Mouse (Mus musculus): ENCODE data around the gene Fnip2. TPM values are rescaled to one million over a fixed set of nuclear protein-coding genes. Genes with fewer than 3 reads are reported as not detected.

Gene Fnip2
- 71.3 and 81.8 TPM in 2 replicates for total RNA-seq (2014; fragmentation: Nextera tagmentation)
- total RNA-seq (2017), result 54.5 and 57.6 TPM in 2 replicates
- polyA plus RNA-seq (2012), result 3.2 and 3.5 TPM in 2 replicates

GRCm38 (mm10) chr3:79567703-79568362 lies at the start of gene Fnip2:
Fnip2 (minus strand) TSS chr3:79567796.
- peak; percentile 84 for ATAC-seq (ENCODE audit: extremely low read depth, insufficient number of reproducible peaks, low FRiP score, poor library complexity, severe bottlenecking)
- Histone ChIP-seq H3K4me1 (ENCODE audit: insufficient read depth, low read depth, low read length) (peaks cover 68% of the 10 kb centered on the region), H3K27me3 (ENCODE audit: insufficient read depth, low read length) (no peaks in the 10 kb centered on the region), H3K36me3 (replicated peaks) (peaks cover 25% of the 10 kb centered on the region), H3K4me3 (ENCODE audit: low read depth, low read length) (peak within 1 kb of the TSS; percentile 91), H3K9me3 (replicated peaks) (no peaks in the 10 kb centered on the region)
- peak; percentile 92 for DNase-seq (ENCODE audit: low spot score)
- TF ChIP-seq GATA2 (IDR thresholded peaks at IDR 0.05; ENCODE audit: borderline replicate concordance, low read depth, low read length), result no peak
- TF ChIP-seq CTCF (IDR thresholded peaks at IDR 0.05; ENCODE audit: low read depth, low read length), result no peak
- no peak for TF ChIP-seq TAL1 (conservative IDR thresholded peaks at IDR 0.05; ENCODE audit: low read depth, low read length)
- TF ChIP-seq POLR2AphosphoS5 (IDR thresholded peaks at IDR 0.05; ENCODE audit: insufficient replicate concordance, low read depth, low read length), result no peak
- TF ChIP-seq GATA1 (IDR thresholded peaks at IDR 0.05; ENCODE audit: borderline replicate concordance, low read length), result no peak

- no peak for TF ChIP-seq CTCF (IDR thresholded peaks at IDR 0.05; ENCODE audit: low read depth, low read length)
- Histone ChIP-seq H3K4me3 (ENCODE audit: low read depth, low read length) (no peak overlapping the region), H3K9me3 (replicated peaks) (no peaks in the 10 kb centered on the region), H3K36me3 (replicated peaks) (peaks cover 65% of the 10 kb centered on the region), H3K4me1 (ENCODE audit: insufficient read depth, low read depth, low read length) (no peaks in the 10 kb centered on the region), H3K27me3 (ENCODE audit: insufficient read depth, low read length) (no peaks in the 10 kb centered on the region)
- DNase-seq (ENCODE audit: low spot score) (no peak), ATAC-seq (ENCODE audit: extremely low read depth, insufficient number of reproducible peaks, low FRiP score, poor library complexity, severe bottlenecking) (no peak)
These were observed 42.3 kb upstream of the Fnip2 start for GRCm38 (mm10) chr3:79609886-79610285.

- no peak for DNase-seq (ENCODE audit: low spot score)
- H3K27me3 ChIP-seq (ENCODE audit: insufficient read depth, low read length), result no peaks in the 10 kb centered on the region
- no peak for ATAC-seq (ENCODE audit: extremely low read depth, insufficient number of reproducible peaks, low FRiP score, poor library complexity, severe bottlenecking)
- TF ChIP-seq CTCF (IDR thresholded peaks at IDR 0.05; ENCODE audit: low read depth, low read length) (no peak), TAL1 (conservative IDR thresholded peaks at IDR 0.05; ENCODE audit: low read depth, low read length) (no peak), GATA2 (IDR thresholded peaks at IDR 0.05; ENCODE audit: borderline replicate concordance, low read depth, low read length) (no peak), GATA1 (IDR thresholded peaks at IDR 0.05; ENCODE audit: borderline replicate concordance, low read length) (no peak), POLR2AphosphoS5 (IDR thresholded peaks at IDR 0.05; ENCODE audit: insufficient replicate concordance, low read depth, low read length) (no peak)
- H3K4me3 ChIP-seq (ENCODE audit: low read depth, low read length), result no peak overlapping the region
- H3K9me3 ChIP-seq (replicated peaks), result no peaks in the 10 kb centered on the region
- H3K4me1 ChIP-seq (ENCODE audit: insufficient read depth, low read depth, low read length), result peaks cover 51% of the 10 kb centered on the region
- peaks cover 71% of the 10 kb centered on the region for H3K36me3 ChIP-seq (replicated peaks)
These were observed 27.9 kb upstream of the Fnip2 start for GRCm38 (mm10) chr3:79595468-79595867.

GRCm38 (mm10) chr3:79591793-79592471 lies 24.3 kb upstream of the Fnip2 start:
- Histone ChIP-seq H3K4me1 (ENCODE audit: insufficient read depth, low read depth, low read length) (peaks cover 45% of the 10 kb centered on the region), H3K9me3 (replicated peaks) (no peaks in the 10 kb centered on the region), H3K4me3 (ENCODE audit: low read depth, low read length) (peak overlapping the region; percentile 91), H3K36me3 (replicated peaks) (peaks cover 40% of the 10 kb centered on the region), H3K27me3 (ENCODE audit: insufficient read depth, low read length) (no peaks in the 10 kb centered on the region)
- DNase-seq (ENCODE audit: low spot score) (no peak), ATAC-seq (ENCODE audit: extremely low read depth, insufficient number of reproducible peaks, low FRiP score, poor library complexity, severe bottlenecking) (no peak)
- TF ChIP-seq GATA2 (IDR thresholded peaks at IDR 0.05; ENCODE audit: borderline replicate concordance, low read depth, low read length) (no peak), POLR2AphosphoS5 (IDR thresholded peaks at IDR 0.05; ENCODE audit: insufficient replicate concordance, low read depth, low read length) (no peak), GATA1 (IDR thresholded peaks at IDR 0.05; ENCODE audit: borderline replicate concordance, low read length) (no peak), TAL1 (conservative IDR thresholded peaks at IDR 0.05; ENCODE audit: low read depth, low read length) (no peak), CTCF (IDR thresholded peaks at IDR 0.05; ENCODE audit: low read depth, low read length) (no peak)

- DNase-seq (ENCODE audit: low spot score), result peak; percentile 66
- Histone ChIP-seq H3K36me3 (replicated peaks) (peaks cover 32% of the 10 kb centered on the region), H3K9me3 (replicated peaks) (no peaks in the 10 kb centered on the region), H3K27me3 (ENCODE audit: insufficient read depth, low read length) (no peaks in the 10 kb centered on the region), H3K4me1 (ENCODE audit: insufficient read depth, low read depth, low read length) (peaks cover 43% of the 10 kb centered on the region), H3K4me3 (ENCODE audit: low read depth, low read length) (peak within 1 kb of the TSS; percentile 91)
- TF ChIP-seq CTCF (IDR thresholded peaks at IDR 0.05; ENCODE audit: low read depth, low read length) (no peak), GATA1 (IDR thresholded peaks at IDR 0.05; ENCODE audit: borderline replicate concordance, low read length) (no peak), GATA2 (IDR thresholded peaks at IDR 0.05; ENCODE audit: borderline replicate concordance, low read depth, low read length) (no peak), TAL1 (conservative IDR thresholded peaks at IDR 0.05; ENCODE audit: low read depth, low read length) (no peak), POLR2AphosphoS5 (IDR thresholded peaks at IDR 0.05; ENCODE audit: insufficient replicate concordance, low read depth, low read length) (no peak)
- peak; percentile 92 for ATAC-seq (ENCODE audit: extremely low read depth, insufficient number of reproducible peaks, low FRiP score, poor library complexity, severe bottlenecking)
These were observed 23.5 kb upstream of the Fnip2 start, which contains the start of gene Ppid for GRCm38 (mm10) chr3:79590863-79591792. Ppid (plus strand) TSS chr3:79591342.

- Histone ChIP-seq H3K36me3 (replicated peaks) (peaks cover 18% of the 10 kb centered on the region), H3K9me3 (replicated peaks) (no peaks in the 10 kb centered on the region), H3K4me3 (ENCODE audit: low read depth, low read length) (no peak overlapping the region), H3K27me3 (ENCODE audit: insufficient read depth, low read length) (no peaks in the 10 kb centered on the region), H3K4me1 (ENCODE audit: insufficient read depth, low read depth, low read length) (peaks cover 37% of the 10 kb centered on the region)
- ATAC-seq (ENCODE audit: extremely low read depth, insufficient number of reproducible peaks, low FRiP score, poor library complexity, severe bottlenecking), result no peak
- no peak for DNase-seq (ENCODE audit: low spot score)
- no peak for TF ChIP-seq GATA2 (IDR thresholded peaks at IDR 0.05; ENCODE audit: borderline replicate concordance, low read depth, low read length)
- no peak for TF ChIP-seq TAL1 (conservative IDR thresholded peaks at IDR 0.05; ENCODE audit: low read depth, low read length)
- no peak for TF ChIP-seq CTCF (IDR thresholded peaks at IDR 0.05; ENCODE audit: low read depth, low read length)
- no peak for TF ChIP-seq POLR2AphosphoS5 (IDR thresholded peaks at IDR 0.05; ENCODE audit: insufficient replicate concordance, low read depth, low read length)
- TF ChIP-seq GATA1 (IDR thresholded peaks at IDR 0.05; ENCODE audit: borderline replicate concordance, low read length), result no peak
These were observed 22.1 kb upstream of the Fnip2 start for GRCm38 (mm10) chr3:79589671-79590070.

Measured in G1E (cell line).